Mouse (Mus musculus) CH12F3 (cell line): ENCODE data around the gene Pf4.

Source experiments
- in situ Hi-C: fragments of 300-500 bp; cut with MboI; formaldehyde crosslinking; loops from 2 replicates; pipeline ENCODE4 v1.14.3; 2020; ENCODE audit warnings: low sequenced_read_pairs

Pf4 gene

GRCm38 (mm10) chr5:90771880-90772653, at the start of gene Pf4:
Pf4 (plus strand) TSS chr5:90772435.
- in situ Hi-C loops = no loop called here

- in situ Hi-C loops = no loop called here
These were observed 49.6 kb upstream of the Pf4 start for GRCm38 (mm10) chr5:90722656-90723055.

- in situ Hi-C loops = no loop called here
These were observed 44.0 kb upstream of the Pf4 start for GRCm38 (mm10) chr5:90728254-90728653.

- in situ Hi-C loops = no loop called here
These were observed 40.8 kb upstream of the Pf4 start for GRCm38 (mm10) chr5:90731480-90731879.

- in situ Hi-C loops = no loop called here
These were observed 30.2 kb upstream of the Pf4 start for GRCm38 (mm10) chr5:90742029-90742428.

- in situ Hi-C loops = no loop called here
These were observed 18.3 kb upstream of the Pf4 start for GRCm38 (mm10) chr5:90753934-90754333.

- in situ Hi-C loops = no loop called here
These were observed 14.1 kb upstream of the Pf4 start for GRCm38 (mm10) chr5:90758020-90758605.

- in situ Hi-C loops = no loop called here
These were observed 12.9 kb upstream of the Pf4 start, which contains the start of gene Cxcl5 for GRCm38 (mm10) chr5:90759077-90760065. Cxcl5 (plus strand) TSS chr5:90759360.

GRCm38 (mm10) chr5:90760303-90760702, 11.9 kb upstream of the Pf4 start:
- in situ Hi-C loops = no loop called here

GRCm38 (mm10) chr5:90760844-90761243, 11.4 kb upstream of the Pf4 start:
- in situ Hi-C loops = no loop called here

- in situ Hi-C loops = no loop called here
These were observed 10.4 kb upstream of the Pf4 start for GRCm38 (mm10) chr5:90761834-90762233.

- in situ Hi-C loops = no loop called here
These were observed 8.1 kb upstream of the Pf4 start for GRCm38 (mm10) chr5:90763912-90764665.

- in situ Hi-C loops = no loop called here
These were observed 6.2 kb upstream of the Pf4 start for GRCm38 (mm10) chr5:90765821-90766606.

GRCm38 (mm10) chr5:90768218-90768617, 4.0 kb upstream of the Pf4 start, which contains the start of gene Ppbp:
Ppbp (plus strand) TSS chr5:90768518.
- in situ Hi-C loops = no loop called here

GRCm38 (mm10) chr5:90771369-90771768, 866 bp upstream of the Pf4 start:
- in situ Hi-C loops = no loop called here

GRCm38 (mm10) chr5:90775562-90775961, 3.3 kb downstream of the Pf4 start:
- in situ Hi-C loops = no loop called here

GRCm38 (mm10) chr5:90777621-90778020, 5.4 kb downstream of the Pf4 start:
- in situ Hi-C loops = no loop called here

- in situ Hi-C loops = no loop called here
These were observed 6.6 kb downstream of the Pf4 start for GRCm38 (mm10) chr5:90778856-90779255.

GRCm38 (mm10) chr5:90783697-90784096, 11.5 kb downstream of the Pf4 start:
- in situ Hi-C loops = loop anchor here (10.0 kb wide), 1 partner anchor 129 kb away; no protein-coding TSS in a partner anchor
